Mouse (Mus musculus) left cerebral cortex, adult 2 months (tissue): ENCODE data around the gene Utrn. TPM values are rescaled to one million over a fixed set of nuclear protein-coding genes. Genes with fewer than 3 reads are reported as not detected.

Experiments
- DNase-seq, 2 experiments: peaks; one replicate each; pipeline ENCODE4 v3.0.0; 2021 to 2022; ENCODE audit warnings: low spot score in 2 of 2, mixed read lengths in 1 of 2; ENCODE audit errors: extremely low spot score in 1 of 2
- H3K27ac ChIP-seq: fragments of 200-600 bp; 2 replicates; pipeline ENCODE4 v1.8.1; 2022
- H3K4me3 ChIP-seq: fragments of 200-600 bp; 2 replicates; pipeline ENCODE4 v1.8.1; 2022
- CTCF ChIP-seq: fragments of 200-600 bp; IDR thresholded peaks from 2 replicates; pipeline ENCODE4 v1.8.1; 2022; ENCODE audit warnings: antibody characterized with exemption, mild to moderate bottlenecking, moderate library complexity
- intact Hi-C: fragments of 180-260 bp; cut with DNase I; formaldehyde crosslinking; loops from one replicate; pipeline ENCODE4 v1.15.1; 2025
- total RNA-seq, 2 experiments: library from RNA; stranded (reverse); gene quantifications; 2 replicates each; pipeline ENCODE4 v1.2.3; 2021

Utrn gene
- total RNA-seq, 2 experiments from 2014 or later: 65.4 to 69.3 TPM

DNA sequence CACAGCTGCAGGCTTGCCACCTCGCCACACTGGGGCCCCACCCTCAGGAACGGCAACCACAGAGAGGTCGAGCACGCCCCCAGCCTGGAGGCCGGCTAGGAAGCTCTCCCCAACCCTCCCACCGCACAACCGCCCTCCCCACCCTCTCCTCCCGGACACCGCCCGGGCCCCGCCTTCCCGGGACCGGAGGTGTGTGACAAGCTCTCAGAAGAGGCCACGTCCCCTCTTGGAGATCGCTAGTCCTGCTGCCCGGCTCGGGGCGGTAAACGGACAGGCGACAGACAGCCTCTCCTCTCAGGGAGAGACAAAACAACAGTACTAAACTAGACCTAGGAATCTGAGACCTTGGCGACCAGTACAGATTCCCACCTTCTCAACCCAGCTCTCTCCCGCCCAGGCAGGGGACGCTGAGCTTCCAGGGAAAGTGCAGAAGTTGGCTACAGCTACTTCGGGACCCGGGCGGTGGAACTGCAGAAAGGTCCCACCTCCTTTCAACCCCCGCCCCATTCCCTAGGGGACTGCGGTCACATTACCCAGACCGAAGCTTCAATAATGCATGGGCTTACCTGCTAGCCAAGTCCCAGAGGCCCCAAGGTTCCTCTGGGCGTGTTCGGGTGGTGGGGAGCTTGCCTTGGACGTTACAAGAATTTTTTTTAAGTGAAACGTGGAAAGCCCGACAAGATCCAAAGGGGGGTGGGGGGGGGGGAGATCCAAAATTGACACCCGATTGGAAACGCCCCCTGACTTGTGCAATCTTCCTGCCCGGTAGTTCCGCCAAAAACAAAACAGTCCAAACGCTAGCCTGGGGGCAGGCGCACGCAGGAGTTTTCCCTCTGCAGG lies 756 bp downstream of the Utrn start:
- intact Hi-C loops: loop anchor here (2.0 to 5.0 kb wide), 4 partner anchors 42 to 176 kb away; no protein-coding TSS in a partner anchor
- Histone ChIP-seq H3K4me3 (peak overlapping the region; percentile 57), H3K27ac (peak overlapping the region; percentile 78)
- no peak; the same call in 1 of the 2 replicates for TF ChIP-seq CTCF
- DNase-seq: peak; percentile 24 to 26

- intact Hi-C loops: loop anchor here (2.0 to 5.0 kb wide), 4 partner anchors 43 to 175 kb away; no protein-coding TSS in a partner anchor
- no peak for TF ChIP-seq CTCF
- Histone ChIP-seq H3K27ac (peak overlapping the region; percentile 78), H3K4me3 (peak overlapping the region; percentile 57)
- no peak for DNase-seq
Observed at GRCm38 (mm10) chr10:12867733-12868188, 1.4 kb downstream of the Utrn start.

DNA sequence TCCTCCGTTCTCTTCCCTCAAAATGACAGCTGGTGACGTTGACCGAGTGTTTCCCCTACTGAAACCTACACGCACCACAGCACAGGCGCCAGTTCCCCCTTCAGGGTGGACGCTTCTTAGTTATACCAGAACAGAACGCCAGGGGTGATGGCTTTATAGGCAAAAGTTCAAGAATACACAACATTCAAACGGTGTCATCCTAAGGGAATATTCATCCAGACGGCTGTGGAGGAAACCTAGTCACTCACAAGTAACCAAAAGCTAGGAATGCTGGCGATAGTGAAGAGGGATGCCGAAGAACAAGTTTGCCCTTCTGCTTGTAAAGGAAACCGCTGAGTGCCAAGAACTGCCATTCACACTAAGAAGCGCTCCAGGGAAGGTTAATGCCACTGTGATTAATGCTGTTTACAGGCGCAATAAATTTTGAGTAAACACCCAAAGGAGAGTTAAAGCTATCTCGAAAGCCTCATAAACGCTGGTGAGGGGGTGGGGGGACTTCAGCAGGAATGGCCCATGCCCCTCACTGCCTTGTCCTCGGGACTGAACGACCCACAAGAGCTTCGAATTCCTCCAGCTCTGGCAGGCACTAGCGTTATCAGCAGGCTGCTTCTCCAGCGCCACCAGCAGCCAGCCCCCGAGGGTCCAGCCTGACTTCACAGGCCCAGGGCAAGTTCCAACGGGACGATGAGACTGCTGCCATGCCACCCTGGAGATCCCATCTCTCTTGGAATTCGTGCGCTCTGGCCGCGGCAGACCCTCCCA lies 2.0 kb downstream of the Utrn start:
- peak overlapping the region; percentile 28 for H3K27ac ChIP-seq
- DNase-seq: no peak
- peak; percentile 8; the same call in 1 of the 2 replicates for TF ChIP-seq CTCF
- peak overlapping the region; percentile 57 for H3K4me3 ChIP-seq
- intact Hi-C loops: loop anchor here (5.0 kb wide), 3 partner anchors 55 to 175 kb away; no protein-coding TSS in a partner anchor

DNA sequence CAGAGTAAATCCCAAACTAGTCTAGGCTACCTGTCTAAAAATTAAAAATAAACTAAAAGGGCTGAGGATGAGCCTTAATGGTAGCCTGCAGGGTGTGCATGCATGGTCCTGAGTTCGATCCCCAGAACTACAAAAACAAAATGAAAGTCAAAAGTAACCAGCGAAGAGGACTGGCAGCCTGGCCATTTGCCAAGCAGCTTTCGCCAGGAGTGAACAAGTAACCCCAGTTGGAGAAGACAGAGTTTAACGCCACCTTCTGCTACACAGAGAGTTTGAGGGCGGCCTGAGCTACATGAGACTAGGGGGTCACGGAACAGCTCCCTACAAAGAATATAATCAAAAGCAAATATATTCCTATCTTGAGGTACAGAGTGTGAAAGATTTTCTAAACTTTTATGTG lies 4.0 kb downstream of the Utrn start:
- no peak overlapping the region for H3K4me3 ChIP-seq
- TF ChIP-seq CTCF: no peak
- H3K27ac ChIP-seq: no peak overlapping the region
- DNase-seq: no peak
- intact Hi-C loops: loop anchor here (5.0 kb wide), 3 partner anchors 57 to 173 kb away; no protein-coding TSS in a partner anchor

DNA sequence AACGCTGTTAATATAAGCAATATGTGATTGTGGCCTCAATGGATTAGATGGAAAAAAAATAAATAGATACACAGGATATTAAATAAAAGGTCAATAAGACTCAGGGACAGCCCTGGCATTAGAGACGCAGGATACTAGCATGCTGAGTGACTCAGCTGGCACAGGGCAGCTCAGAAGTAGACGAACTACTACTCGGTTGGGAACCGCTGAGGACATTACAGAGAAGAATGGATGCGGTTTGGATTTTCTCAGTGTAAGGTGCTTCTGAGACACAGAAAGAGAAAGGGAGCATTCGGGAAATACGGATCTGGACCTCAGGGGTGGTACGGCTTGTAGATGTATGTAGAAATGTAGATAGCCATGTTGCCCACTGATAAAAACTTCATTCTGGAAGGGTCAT lies 5.6 kb downstream of the Utrn start:
- intact Hi-C loops: no loop called here
- no peak for TF ChIP-seq CTCF
- H3K27ac ChIP-seq: no peak overlapping the region
- DNase-seq: no peak
- no peak overlapping the region for H3K4me3 ChIP-seq

DNA sequence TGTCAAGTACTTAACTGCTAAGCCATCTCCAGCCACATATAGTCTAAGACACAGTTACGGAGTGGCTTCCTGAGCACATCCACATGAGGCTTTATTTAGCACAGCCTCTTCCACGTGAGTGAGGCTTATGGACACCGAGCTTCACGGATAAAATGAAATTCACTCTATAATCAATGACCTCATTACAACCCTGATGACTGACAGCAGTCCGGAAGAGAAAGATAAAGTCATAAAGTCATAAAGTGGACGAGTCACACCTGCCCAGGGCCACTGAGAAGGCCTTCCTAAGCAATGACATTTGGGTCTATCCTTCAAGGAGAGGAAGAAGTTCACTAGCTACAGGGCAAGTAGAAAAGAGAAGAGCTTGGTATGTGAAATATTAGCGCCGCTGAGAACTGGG lies 7.1 kb downstream of the Utrn start:
- no peak for TF ChIP-seq CTCF
- H3K4me3 ChIP-seq: no peak overlapping the region
- no peak overlapping the region for H3K27ac ChIP-seq
- intact Hi-C loops: no loop called here
- no peak for DNase-seq

- TF ChIP-seq CTCF: no peak
- DNase-seq: no peak
- intact Hi-C loops: no loop called here
- Histone ChIP-seq H3K4me3 (no peak overlapping the region), H3K27ac (0 out of 2 replicates have a peak overlapping the region, but pooled peaks have one; percentile 5)
Observed at GRCm38 (mm10) chr10:12861381-12861780, 7.8 kb downstream of the Utrn start.

DNA sequence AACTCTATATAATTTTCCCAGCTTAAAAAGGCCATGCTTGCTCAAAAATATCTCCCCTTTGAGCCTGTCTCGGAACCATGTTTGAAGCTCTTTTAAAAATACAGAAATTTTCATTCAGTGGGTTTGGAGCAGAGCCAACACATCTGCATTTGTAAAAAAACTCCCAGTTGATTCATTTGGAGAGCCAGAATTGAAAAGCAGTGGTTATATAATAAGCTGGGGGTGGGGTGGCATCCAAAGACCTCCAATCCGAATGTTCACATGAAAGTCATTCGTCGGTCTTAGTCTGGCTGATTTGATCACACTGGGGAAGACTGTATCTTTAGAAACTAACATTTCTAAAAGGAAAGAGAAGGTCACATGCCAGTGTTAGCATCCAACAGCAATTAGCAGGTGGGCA lies 8.4 kb downstream of the Utrn start:
- TF ChIP-seq CTCF: no peak
- no peak for DNase-seq
- Histone ChIP-seq H3K27ac (0 out of 2 replicates have a peak overlapping the region, but pooled peaks have one; percentile 5), H3K4me3 (no peak overlapping the region)
- intact Hi-C loops: no loop called here

- H3K27ac ChIP-seq: peak overlapping the region; percentile 21
- intact Hi-C loops: no loop called here
- no peak for TF ChIP-seq CTCF
- no peak overlapping the region for H3K4me3 ChIP-seq
- DNase-seq: no peak
Observed at GRCm38 (mm10) chr10:12860331-12860730, 8.8 kb downstream of the Utrn start.

- DNase-seq: no peak
Observed at GRCm38 (mm10) chr10:12858017-12858416, 11.1 kb downstream of the Utrn start.

DNA sequence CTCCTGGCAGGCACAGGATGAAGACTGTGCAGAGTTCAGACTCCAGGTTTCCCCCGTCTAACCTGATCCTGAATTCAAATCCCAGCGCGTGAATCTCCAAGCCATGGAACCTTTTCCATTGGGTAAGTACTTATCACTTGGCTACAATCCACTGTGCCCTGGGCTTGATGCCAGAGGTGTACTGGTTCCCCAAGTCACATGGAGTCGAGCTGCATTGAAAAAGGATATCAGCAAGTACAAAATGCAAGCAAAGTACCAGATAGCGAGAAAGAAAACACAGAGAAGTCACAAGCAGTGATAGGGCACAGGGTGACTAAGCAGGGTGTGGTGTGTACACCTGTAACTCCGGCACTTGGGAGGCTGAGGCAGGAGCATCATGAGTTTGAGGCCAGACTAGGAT lies 14.9 kb downstream of the Utrn start:
- no peak overlapping the region for H3K4me3 ChIP-seq
- no peak for TF ChIP-seq CTCF
- DNase-seq: no peak
- no peak overlapping the region for H3K27ac ChIP-seq
- intact Hi-C loops: no loop called here

More at GRCm38 (mm10) chr10:12858017-12858416, 11.1 kb downstream of the Utrn start:
- TF ChIP-seq CTCF: no peak
- Histone ChIP-seq H3K4me3 (no peak overlapping the region), H3K27ac (no peak overlapping the region)
- intact Hi-C loops: no loop called here

- no peak overlapping the region for H3K27ac ChIP-seq
- H3K4me3 ChIP-seq: no peak overlapping the region
- no peak for TF ChIP-seq CTCF
- intact Hi-C loops: no loop called here
- DNase-seq: no peak
Observed at GRCm38 (mm10) chr10:12853776-12854175, 15.4 kb downstream of the Utrn start.
